Mouse (Mus musculus) heart, embryonic 11.5 days (tissue): ENCODE measurements around the gene Ddx11. TPM values are rescaled to one million over a fixed set of nuclear protein-coding genes. Genes with fewer than 3 reads are reported as not detected.
"Not testable (repeated sequence)": the region's sequence is repeated elsewhere in the genome, so short reads cannot be mapped to it uniquely, and the experiment has no call there.

ENCODE experiments used
- ATAC-seq: fragments of 200-750 bp; cut with Nextera tagmentation; replicated peaks from 2 replicates; pipeline ENCODE4 v1.8.0; 2017; ENCODE audit warnings: moderate library complexity; ENCODE audit not compliant: insufficient number of reproducible peaks, low FRiP score, low TSS enrichment
- H3K27ac ChIP-seq: fragments of 300-500 bp; sonication (generic); 2 replicates; pipeline ENCODE4 v1.5.1; 2014; ENCODE audit warnings: mild to moderate bottlenecking, low read depth, low read length
- H3K27me3 ChIP-seq: fragments of 300-500 bp; sonication (generic); 2 replicates; pipeline ENCODE4 v1.6.1; 2014; ENCODE audit warnings: mild to moderate bottlenecking, low read length, mixed read lengths; ENCODE audit not compliant: control insufficient read depth, insufficient read depth
- H3K36me3 ChIP-seq: fragments of 300-500 bp; sonication (generic); 2 replicates; pipeline ENCODE4 v1.6.1; 2014; ENCODE audit warnings: mild to moderate bottlenecking, low read length, moderate library complexity, mixed read lengths; ENCODE audit not compliant: control insufficient read depth, insufficient read depth
- H3K4me1 ChIP-seq: fragments of 300-500 bp; sonication (generic); 2 replicates; pipeline ENCODE4 v1.6.1; 2014; ENCODE audit warnings: low read length; ENCODE audit not compliant: control insufficient read depth, insufficient read depth
- H3K4me2 ChIP-seq: fragments of 300-500 bp; sonication (generic); 2 replicates; pipeline ENCODE4 v1.6.1; 2014; ENCODE audit warnings: mild to moderate bottlenecking, moderate library complexity
- H3K4me3 ChIP-seq: fragments of 300-500 bp; sonication (generic); 2 replicates; pipeline ENCODE4 v1.5.1; 2014; ENCODE audit warnings: low read depth, low read length
- H3K9ac ChIP-seq: fragments of 300-500 bp; sonication (generic); 2 replicates; pipeline ENCODE4 v1.6.1; 2014; ENCODE audit warnings: mild to moderate bottlenecking, low read depth, low read length, moderate library complexity
- H3K9me3 ChIP-seq: fragments of 300-500 bp; sonication (generic); replicated peaks from 2 replicates; pipeline ENCODE4 v1.6.1; 2016; ENCODE audit warnings: low read length; ENCODE audit not compliant: control insufficient read depth
- WGBS: fragments of 180-500 bp; shearing (Covaris S2); extraction: QIAGEN DNeasy Blood & Tissue Kit; methylation state at CpG from one replicate; pipeline ENCODE4 v1.1.7; 2014; ENCODE audit not compliant: insufficient replicate concordance; 5-methylcytosine and 5-hydroxymethylcytosine counted together
- polyA plus RNA-seq: library from polyadenylated mRNA; unstranded; fragments of >200 nt; fragmentation: Nextera tagmentation; extraction: Ambion mirVana; gene quantifications from 2 replicates; pipeline ENCODE4 v1.2.1, GENCODE M21; 2014

Ddx11 gene
- polyA plus RNA-seq, 1 experiment from 2014 or later, result 16.4 TPM

DNA sequence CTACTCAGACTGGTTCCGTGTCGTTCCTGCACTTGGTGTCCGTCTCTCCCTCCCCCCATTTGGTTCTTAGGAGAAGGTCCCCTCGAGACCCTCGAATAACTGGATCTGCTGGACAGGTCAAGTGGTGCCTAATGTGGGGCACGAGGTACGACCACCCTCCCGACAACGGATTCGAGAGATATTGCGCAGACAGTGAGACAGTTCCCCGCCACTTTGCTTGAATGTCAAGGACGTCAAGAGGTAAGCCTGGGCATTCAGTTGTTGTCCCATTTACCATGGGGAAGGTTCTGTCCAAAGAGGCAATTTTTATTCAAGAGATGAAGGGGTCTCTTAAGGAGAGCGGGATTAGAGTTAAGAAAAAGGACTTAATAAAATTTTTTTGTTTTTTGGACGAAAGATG lies 47.7 kb downstream of the Ddx11 start:
- not testable (repeated sequence) for ATAC-seq
- WGBS, result 84% methylated on average over 15 of the region's 15 CpGs

DNA sequence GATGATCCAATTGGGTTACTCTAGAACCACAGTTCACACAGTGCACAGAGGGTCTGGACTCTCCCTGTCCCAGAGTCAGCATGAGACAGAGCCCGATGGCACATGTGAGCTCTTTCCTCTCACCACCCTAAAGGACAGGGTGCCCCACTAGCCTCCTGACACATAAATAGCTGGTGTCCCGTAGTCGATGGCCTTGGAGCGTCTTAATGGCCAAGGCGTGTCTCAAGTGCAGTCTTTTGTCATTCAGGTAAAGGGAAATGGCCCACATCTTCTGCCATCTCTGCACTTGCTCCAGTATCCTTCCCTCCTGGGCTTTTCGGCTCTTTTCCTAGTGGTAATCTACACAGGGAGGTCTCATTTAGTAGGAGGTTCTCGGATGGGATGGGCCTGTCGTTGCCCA lies 67.3 kb downstream of the Ddx11 start:
- ATAC-seq, result no peak
- no peak overlapping the region for H3K4me3 ChIP-seq
- no peaks in the 10 kb centered on the region for H3K36me3 ChIP-seq
- WGBS, result 83% methylated on average over 8 of the region's 8 CpGs
- H3K9me3 ChIP-seq, result no peaks in the 10 kb centered on the region
- H3K4me1 ChIP-seq, result no peaks in the 10 kb centered on the region
- H3K27ac ChIP-seq, result no peak overlapping the region
- H3K4me2 ChIP-seq, result no peak overlapping the region
- H3K27me3 ChIP-seq, result no peaks in the 10 kb centered on the region
- no peak overlapping the region for H3K9ac ChIP-seq

More for the DNA sequence above, 47.7 kb downstream of the Ddx11 start:
- H3K27me3 ChIP-seq, H3K36me3 ChIP-seq, H3K9me3 ChIP-seq, H3K27ac ChIP-seq, H3K4me1 ChIP-seq, H3K4me3 ChIP-seq, H3K9ac ChIP-seq, H3K4me2 ChIP-seq: not testable (repeated sequence)

DNA sequence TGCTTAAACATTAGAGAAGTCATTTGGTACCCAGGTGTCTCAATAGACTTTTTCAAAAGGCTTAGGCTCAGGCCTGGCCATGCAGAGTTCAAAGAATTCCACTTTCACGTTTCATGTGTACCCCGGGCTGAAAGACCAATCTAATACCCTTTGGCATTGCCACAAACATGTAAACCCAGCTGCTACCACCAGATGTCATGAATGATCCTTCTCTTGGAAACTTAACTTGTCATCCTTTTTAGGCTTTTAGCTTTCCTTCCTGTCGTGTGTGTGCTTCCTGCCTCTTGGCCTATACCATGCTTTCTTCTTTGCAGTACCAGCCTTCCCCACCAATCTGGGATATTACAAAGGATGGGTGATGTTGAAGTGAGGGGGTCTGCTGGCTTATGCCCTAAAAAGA lies 73.7 kb downstream of the Ddx11 start:
- H3K36me3 ChIP-seq, result no peaks in the 10 kb centered on the region
- H3K9me3 ChIP-seq, result no peaks in the 10 kb centered on the region
- H3K9ac ChIP-seq, result no peak overlapping the region
- H3K27me3 ChIP-seq, result no peaks in the 10 kb centered on the region
- no peak for ATAC-seq
- WGBS, result 44% methylated on average over 3 of the region's 3 CpGs
- H3K27ac ChIP-seq, result no peak overlapping the region
- no peak overlapping the region for H3K4me2 ChIP-seq
- no peaks in the 10 kb centered on the region for H3K4me1 ChIP-seq
- no peak overlapping the region for H3K4me3 ChIP-seq

Other genes starting within 250 kb of the Ddx11 start
- gene Ralbp1, start 237.7 kb upstream of the Ddx11 start, polyA plus RNA-seq, result 46.9 and 47.5 TPM in 2 replicates
- 86.8 and 93.6 TPM in 2 replicates for gene Twsg1, start 172.3 kb upstream of the Ddx11 start, polyA plus RNA-seq
- 17.3 and 17.7 TPM in 2 replicates for gene Ankrd12, start 46.4 kb upstream of the Ddx11 start, polyA plus RNA-seq
- gene Ndufv2, start 22.0 kb upstream of the Ddx11 start, polyA plus RNA-seq, result 530 and 551 TPM in 2 replicates
- gene Washc1, start 12.0 kb upstream of the Ddx11 start, polyA plus RNA-seq, result 27.9 and 29.9 TPM in 2 replicates